Mouse (Mus musculus): ENCODE results near the gene Dync1i1.

- TF ChIP-seq ZMIZ1 (IDR thresholded peaks at IDR 0.05; ENCODE audit: low read depth, low read length) = no peak
- TF ChIP-seq HCFC1 (IDR thresholded peaks at IDR 0.05; ENCODE audit: low read depth, low read length) = no peak
- no peak for TF ChIP-seq POLR2AphosphoS2 (IDR thresholded peaks at IDR 0.05; ENCODE audit: low read length)
These were observed 351.8 kb downstream of the Dync1i1 start for GRCm38 (mm10) chr6:6077234-6077633.
